Mouse (Mus musculus): ENCODE results near the gene Slc2a2.
"Not testable (repeated sequence)": the region's sequence is repeated elsewhere in the genome, so short reads cannot be mapped to it uniquely, and the experiment has no call there.

The Slc2a2 gene

DNA sequence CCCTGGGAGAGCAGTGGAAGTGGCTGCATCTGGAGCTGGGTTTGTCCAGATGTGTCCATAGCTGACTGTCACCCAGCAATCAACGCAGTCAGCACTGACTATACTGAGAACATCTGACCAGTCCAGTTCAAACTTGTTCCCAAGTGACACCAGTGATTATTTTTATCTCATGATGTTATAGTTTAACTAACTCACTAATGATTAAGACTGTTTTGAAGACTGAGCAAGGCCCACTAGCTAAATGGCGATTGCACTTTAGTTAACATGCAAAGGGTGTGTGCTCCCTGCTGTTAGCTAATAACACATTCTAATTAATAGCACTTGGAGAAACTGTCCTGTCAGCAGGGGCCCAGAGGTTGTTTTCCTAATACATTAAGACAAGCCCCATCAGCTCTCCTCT lies 39.3 kb downstream of the Slc2a2 start:
- DNase-seq = no peak

DNA sequence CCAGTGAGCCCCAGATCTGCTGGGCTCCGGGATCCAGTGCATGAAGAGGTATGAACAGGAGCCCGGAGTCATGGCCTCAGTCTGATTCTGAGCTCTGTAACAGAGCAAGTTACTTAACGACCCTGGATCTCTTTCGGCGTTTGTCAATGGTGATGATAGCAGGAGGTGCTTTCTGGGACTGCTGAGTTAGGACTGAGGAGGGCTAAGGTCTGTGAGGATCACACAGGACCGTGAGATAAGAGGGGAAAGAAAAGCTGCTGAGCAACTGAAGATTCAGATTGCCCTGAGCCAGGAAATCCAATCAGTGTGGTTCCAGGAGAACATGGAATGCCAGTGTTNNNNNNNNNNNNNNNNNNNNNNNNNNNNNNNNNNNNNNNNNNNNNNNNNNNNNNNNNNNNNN lies 42.6 kb downstream of the Slc2a2 start:
- DNase-seq = no peak

GRCm38 (mm10) chr3:28743251-28743650 lies 45.5 kb downstream of the Slc2a2 start:
- DNase-seq = no peak

DNA sequence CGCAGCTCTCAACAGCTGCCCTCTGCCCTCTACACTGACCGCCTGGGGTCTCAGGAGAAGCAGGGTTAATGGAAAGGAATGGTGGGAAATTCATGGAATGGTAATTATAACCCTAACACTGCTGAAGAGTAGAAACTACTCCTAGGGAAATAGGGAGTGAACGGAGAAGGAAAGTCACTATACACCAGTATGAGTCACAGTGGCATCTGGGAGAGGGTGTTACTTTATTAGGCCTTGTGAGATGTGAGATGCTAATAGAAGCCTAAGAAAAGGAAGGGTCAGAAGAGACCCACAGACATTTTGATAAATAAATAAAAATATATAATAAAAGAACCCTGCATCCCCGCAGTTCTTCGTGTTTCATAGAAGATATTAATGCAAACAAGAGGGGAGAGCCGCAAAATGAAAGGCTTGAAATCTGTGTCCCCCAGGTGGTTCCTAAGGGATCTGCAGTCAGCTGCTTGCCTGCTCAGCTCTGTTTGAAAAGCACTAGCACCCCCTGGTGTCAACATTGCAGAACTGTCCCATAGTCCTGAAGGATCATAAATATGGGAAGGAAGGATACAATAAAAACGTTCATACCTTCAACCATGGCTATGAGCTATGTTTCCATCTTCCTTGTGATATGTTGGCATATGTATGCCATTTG lies 48.3 kb downstream of the Slc2a2 start:
- DNase-seq = peak; percentile 84

DNA sequence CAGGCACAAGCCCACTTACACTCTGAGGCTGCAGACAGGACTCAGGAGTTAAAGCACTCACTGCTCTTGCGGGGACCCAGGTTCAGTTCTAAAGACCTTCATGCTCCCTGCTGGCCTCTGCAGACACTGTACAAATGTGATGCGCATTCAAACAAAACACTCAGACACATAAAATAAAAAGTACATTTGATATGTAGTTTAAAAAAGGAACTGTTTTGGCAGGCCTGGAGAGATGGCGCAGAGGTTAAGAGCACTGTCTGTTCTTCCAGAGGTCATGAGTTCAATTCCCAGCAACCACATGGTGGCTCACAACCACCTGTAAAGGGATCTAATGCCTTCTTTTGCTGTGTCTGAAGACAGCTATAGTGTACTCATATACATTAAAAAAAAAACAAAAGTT lies 50.4 kb downstream of the Slc2a2 start:
- no peak for DNase-seq

- no peak for DNase-seq
Measured at GRCm38 (mm10) chr3:28748956-28749355, 51.3 kb downstream of the Slc2a2 start.

- DNase-seq = no peak
Measured at GRCm38 (mm10) chr3:28755477-28755876, 57.8 kb downstream of the Slc2a2 start.

DNA sequence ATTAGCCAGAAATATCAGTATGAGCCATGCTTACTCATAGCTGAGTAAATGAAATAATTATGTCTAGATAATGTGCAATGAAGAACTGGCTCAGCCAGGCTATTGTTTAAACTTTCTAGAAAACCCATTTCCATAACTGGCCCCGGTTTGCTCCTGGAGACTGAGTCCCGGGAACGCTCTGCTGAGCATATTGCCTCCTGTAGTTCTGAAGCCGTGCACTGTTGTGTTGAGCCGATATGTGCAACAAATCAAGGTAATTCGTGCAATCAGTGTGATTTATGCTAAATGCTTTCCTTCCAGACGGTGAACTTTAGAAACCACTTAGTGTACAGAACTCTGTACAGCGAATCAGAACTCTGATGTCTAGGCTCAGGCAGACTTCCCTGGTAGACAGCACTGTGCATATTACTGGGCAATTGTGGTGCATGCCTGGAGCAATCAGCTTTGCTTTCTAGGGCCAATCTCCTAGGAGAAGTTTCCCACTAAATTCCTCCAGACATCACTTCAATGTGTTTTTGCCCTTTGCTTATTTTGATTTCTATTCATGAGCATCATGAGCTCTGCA lies 63.6 kb downstream of the Slc2a2 start:
- no peak for DNase-seq

DNA sequence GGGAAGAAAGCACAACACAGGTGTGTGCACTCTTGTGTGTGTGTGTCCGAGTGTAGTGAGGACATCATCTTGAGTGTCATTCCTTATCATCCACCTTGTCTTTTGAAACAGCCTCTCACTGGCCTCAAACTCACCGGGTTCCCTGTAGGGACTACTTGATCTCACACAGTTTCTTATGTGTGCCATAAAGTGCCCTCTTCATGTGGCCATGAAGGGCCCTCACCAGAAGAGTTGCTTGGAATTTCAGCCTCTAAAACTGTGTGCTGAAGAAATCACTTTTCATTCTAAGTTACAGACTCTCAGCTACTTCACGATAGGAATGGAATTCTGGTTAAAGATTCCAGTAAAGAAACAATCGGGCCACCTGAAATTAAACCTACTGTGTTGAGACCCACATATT lies 69.2 kb downstream of the Slc2a2 start:
- peak; percentile 14 for DNase-seq

DNA sequence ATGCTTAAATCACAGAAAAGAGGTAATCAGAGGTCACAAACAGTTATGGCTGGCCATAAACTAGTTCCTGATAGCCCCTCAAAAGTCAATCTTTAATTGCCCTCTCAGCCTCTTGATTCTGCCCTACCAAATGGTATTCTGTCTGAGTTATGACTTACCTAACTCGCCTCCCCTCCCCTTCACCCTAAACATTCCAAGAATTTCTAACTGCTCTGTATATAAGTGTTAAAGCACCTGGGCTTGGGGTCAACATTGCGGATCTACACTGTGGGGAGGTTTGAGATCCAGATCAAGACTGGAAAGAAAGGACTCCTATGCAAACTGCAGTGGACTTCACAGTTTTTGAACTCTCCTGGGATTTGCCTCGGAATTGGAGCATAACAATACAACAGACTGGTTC lies 70.5 kb downstream of the Slc2a2 start:
- DNase-seq = no peak

- DNase-seq = not testable (repeated sequence)
Measured at GRCm38 (mm10) chr3:28772919-28773318, 75.2 kb downstream of the Slc2a2 start.

- no peak for DNase-seq
Measured at GRCm38 (mm10) chr3:28775361-28775760, 77.7 kb downstream of the Slc2a2 start.

GRCm38 (mm10) chr3:28775958-28776357 lies 78.3 kb downstream of the Slc2a2 start:
- no peak for DNase-seq

DNA sequence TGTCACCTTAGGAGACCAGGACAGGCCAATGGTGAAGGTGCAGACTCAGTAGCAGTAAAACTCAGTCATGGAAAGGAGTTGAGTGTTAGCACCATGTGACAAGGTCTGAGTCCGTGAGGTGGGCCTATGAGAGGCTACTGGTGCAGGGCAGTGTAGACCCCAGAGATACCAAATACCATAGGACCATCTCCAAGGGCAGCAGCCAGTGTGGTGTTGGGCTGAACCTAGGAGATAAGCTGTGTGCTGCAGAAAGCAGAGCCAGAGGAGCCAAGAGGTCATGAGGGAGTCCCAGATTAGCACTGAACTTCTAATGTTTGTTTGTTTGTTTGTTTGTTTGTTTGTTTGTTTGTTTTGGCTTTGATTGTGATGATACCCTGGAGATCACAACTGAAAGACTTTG lies 78.8 kb downstream of the Slc2a2 start:
- DNase-seq = no peak

DNA sequence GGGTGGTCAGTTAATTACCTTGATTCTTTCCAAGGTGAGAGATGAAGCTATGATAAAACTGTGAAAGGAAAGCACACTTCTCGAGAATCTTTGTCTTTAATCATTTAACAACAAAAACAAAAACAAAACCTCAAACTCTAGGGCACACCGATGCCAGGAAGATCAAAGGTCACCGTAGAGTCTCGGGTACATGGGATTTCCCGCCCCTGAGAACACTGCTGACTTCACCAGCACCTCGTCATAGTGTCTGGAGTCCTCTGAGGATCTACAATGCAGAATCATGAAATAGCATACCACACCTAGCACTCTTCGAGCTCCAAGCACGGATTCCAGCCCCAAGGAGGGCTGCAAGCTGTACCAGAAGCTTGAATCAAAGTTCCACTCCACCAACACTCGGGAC lies 82.8 kb downstream of the Slc2a2 start:
- DNase-seq = no peak
